Mouse (Mus musculus) bone marrow macrophage, adult 2 months (primary cell): Measurements from ENCODE around the gene Ank. TPM values are rescaled to one million over a fixed set of nuclear protein-coding genes. Genes with fewer than 3 reads are reported as not detected.

Experiments used
- H3K27ac ChIP-seq: 2 replicates; pipeline ENCODE4 v1.5.1; 2012; ENCODE audit warnings: low read depth, low read length; ENCODE audit not compliant: insufficient read depth
- H3K4me1 ChIP-seq: 2 replicates; pipeline ENCODE4 v1.6.1; 2012; ENCODE audit warnings: low read length; ENCODE audit not compliant: control insufficient read depth, insufficient read depth
- H3K4me3 ChIP-seq: 2 replicates; pipeline ENCODE4 v1.5.1; 2012; ENCODE audit warnings: mild to moderate bottlenecking, low read length, moderate library complexity; ENCODE audit not compliant: insufficient read depth
- CTCF ChIP-seq: IDR thresholded peaks from 2 replicates; pipeline ENCODE4 v1.5.1; 2012; ENCODE audit warnings: low read depth, mild to moderate bottlenecking, low read length, moderate library complexity
- POLR2A ChIP-seq: IDR thresholded peaks from 2 replicates; pipeline ENCODE4 v1.6.1; 2012; ENCODE audit warnings: mild to moderate bottlenecking, low read depth, low read length, borderline replicate concordance
- polyA plus RNA-seq: library from polyadenylated mRNA; stranded (reverse); fragments of >200 nt; gene quantifications from 2 replicates; pipeline ENCODE4 v1.2.4, GENCODE M21; 2012; ENCODE audit not compliant: missing spikeins, insufficient read depth, insufficient read length

Gene Ank
- polyA plus RNA-seq, 1 experiment = 65.5 TPM

- H3K27ac ChIP-seq = no peak overlapping the region
- no peak overlapping the region for H3K4me3 ChIP-seq
- TF ChIP-seq POLR2A = no peak
- no peak for TF ChIP-seq CTCF
- peaks cover 8% of the 10 kb centered on the region for H3K4me1 ChIP-seq
These were observed 82.6 kb downstream of the Ank start for GRCm38 (mm10) chr15:27549071-27549470.

GRCm38 (mm10) chr15:27549878-27550277 lies 83.4 kb downstream of the Ank start:
- Histone ChIP-seq H3K4me3 (no peak overlapping the region), H3K27ac (no peak overlapping the region), H3K4me1 (peaks cover 8% of the 10 kb centered on the region)
- TF ChIP-seq POLR2A = no peak
- TF ChIP-seq CTCF = no peak

- no peak overlapping the region for H3K4me3 ChIP-seq
- no peak overlapping the region for H3K27ac ChIP-seq
These were observed 84.0 kb downstream of the Ank start for GRCm38 (mm10) chr15:27550358-27550992.

GRCm38 (mm10) chr15:27551117-27552114 lies 84.9 kb downstream of the Ank start:
- Histone ChIP-seq H3K4me1 (peaks cover 8% of the 10 kb centered on the region), H3K27ac (no peak overlapping the region), H3K4me3 (no peak overlapping the region)
- TF ChIP-seq CTCF = no peak
- no peak for TF ChIP-seq POLR2A

More at GRCm38 (mm10) chr15:27550358-27550992, 84.0 kb downstream of the Ank start:
- peaks cover 8% of the 10 kb centered on the region for H3K4me1 ChIP-seq
- no peak for TF ChIP-seq CTCF
- TF ChIP-seq POLR2A = no peak

- no peak overlapping the region for H3K4me3 ChIP-seq
- no peak overlapping the region for H3K27ac ChIP-seq
- TF ChIP-seq POLR2A (no peak), CTCF (no peak)
- peaks cover 8% of the 10 kb centered on the region for H3K4me1 ChIP-seq
These were observed 85.7 kb downstream of the Ank start for GRCm38 (mm10) chr15:27552129-27552700.

- no peak overlapping the region for H3K4me3 ChIP-seq
- TF ChIP-seq POLR2A (no peak), CTCF (no peak)
These were observed 87.1 kb downstream of the Ank start for GRCm38 (mm10) chr15:27553554-27553953.

GRCm38 (mm10) chr15:27558456-27559147 lies 92.1 kb downstream of the Ank start:
- Histone ChIP-seq H3K4me1 (peaks cover 1% of the 10 kb centered on the region; the same call in 1 of the 2 replicates), H3K4me3 (no peak overlapping the region), H3K27ac (no peak overlapping the region)
- TF ChIP-seq POLR2A = no peak
- no peak for TF ChIP-seq CTCF

More at GRCm38 (mm10) chr15:27553554-27553953, 87.1 kb downstream of the Ank start:
- no peak overlapping the region for H3K27ac ChIP-seq
- H3K4me1 ChIP-seq = peaks cover 8% of the 10 kb centered on the region

- H3K4me1 ChIP-seq = no peaks in the 10 kb centered on the region
- no peak for TF ChIP-seq POLR2A
- TF ChIP-seq CTCF = no peak
- H3K4me3 ChIP-seq = no peak overlapping the region
- H3K27ac ChIP-seq = no peak overlapping the region
These were observed 93.8 kb downstream of the Ank start for GRCm38 (mm10) chr15:27560315-27560714.
